Mouse (Mus musculus) right cerebral cortex, postnatal 14 days (tissue): ENCODE measurements at regions not wholly inside any gene's neighbourhood (a gene's known extent, or its start where the extent isn't known, plus 50 kb on each side); places are given as distances from the start of the nearest gene placed in this dataset.
"Not testable (repeated sequence)": the region's sequence is repeated elsewhere in the genome, so short reads cannot be mapped to it uniquely, and the experiment has no call there.

Source experiments
- DNase-seq: peaks from one replicate; pipeline ENCODE4 v3.0.0; 2022

- no peak for DNase-seq
Measured at GRCm38 (mm10) chr16:20854696-20855213, 120.4 kb upstream of the Thpo start.

GRCm38 (mm10) chr16:20838151-20838550 lies 103.8 kb upstream of the Thpo start:
- no peak for DNase-seq

GRCm38 (mm10) chr16:20836866-20837265 lies 102.6 kb upstream of the Thpo start:
- DNase-seq: no peak

- DNase-seq: not testable (repeated sequence)
Measured at GRCm38 (mm10) chr16:20833838-20834237, 99.5 kb upstream of the Thpo start.

DNA sequence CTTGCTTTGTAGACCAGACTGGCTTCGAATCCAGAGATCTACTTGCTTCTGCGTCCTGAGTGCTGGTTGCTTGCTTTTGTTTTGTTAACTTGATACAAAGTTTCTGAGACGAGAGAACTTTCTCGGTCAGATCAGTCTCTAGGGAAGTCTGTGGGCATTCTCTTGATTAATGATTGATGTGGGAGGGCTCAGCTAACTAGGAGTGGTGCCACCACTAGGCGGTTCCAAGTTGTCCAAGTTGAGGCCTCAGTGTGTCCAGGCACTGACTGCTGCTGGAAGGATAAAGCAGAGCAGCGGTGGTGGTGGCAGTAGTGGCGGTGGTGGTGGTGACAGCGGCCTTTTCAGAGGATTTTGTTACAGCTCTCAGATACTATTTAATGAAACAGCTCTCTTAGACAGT lies 99.0 kb upstream of the Thpo start:
- no peak for DNase-seq

DNA sequence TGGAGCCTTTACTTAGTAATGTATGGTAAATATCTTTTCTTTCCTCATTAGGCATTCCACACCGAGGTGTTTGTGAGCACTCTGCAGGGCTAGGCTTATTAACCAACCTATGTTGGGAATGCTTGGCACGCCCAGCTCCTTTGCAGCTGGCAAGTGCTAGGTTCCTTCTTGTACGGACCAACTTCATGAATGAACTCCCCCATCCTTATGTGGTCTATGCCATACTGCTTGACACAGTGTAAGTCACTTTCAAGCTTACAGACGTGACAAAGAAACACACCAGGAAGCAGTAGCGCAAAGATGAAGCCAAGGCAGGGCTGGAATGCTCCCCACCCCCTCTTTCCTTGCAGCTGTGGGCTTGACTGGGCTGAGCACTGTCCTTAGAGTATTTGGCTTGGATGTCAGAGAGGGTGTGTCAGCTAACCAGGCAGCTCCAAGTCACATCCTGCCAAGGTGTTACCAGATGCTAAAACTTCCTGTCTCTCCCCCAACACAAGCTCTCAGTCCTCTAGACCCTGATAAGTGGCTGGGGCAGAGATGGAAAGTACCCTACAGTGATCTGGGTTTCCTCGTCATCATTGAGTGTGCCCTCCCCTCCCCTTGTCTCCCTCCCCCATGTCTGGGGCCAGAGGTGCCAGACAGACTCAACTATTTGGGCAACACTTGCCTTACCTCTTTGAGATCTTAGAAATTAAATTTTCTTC lies 95.6 kb upstream of the Thpo start:
- no peak for DNase-seq

- DNase-seq: no peak
Measured at GRCm38 (mm10) chr16:20828996-20829731, 94.9 kb upstream of the Thpo start.

DNA sequence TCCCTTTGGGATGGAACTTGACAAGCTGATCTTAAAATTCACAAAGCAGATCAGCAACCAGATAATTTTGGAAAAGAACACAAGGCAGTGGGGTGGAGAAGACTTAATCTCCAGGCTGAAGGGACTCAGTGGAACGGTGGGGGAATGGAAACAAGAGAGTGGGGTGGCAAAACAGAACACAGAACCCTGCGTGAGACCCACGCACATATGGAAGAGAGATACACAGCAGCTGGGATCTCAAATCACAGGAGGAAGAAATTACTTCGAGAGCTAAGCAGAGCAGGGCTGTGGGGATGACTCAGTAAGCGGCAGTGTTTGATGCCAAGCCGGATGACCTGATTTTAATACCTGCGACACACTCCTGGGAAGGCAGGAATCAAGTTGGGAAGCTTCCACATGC lies 89.9 kb upstream of the Thpo start:
- no peak for DNase-seq

DNA sequence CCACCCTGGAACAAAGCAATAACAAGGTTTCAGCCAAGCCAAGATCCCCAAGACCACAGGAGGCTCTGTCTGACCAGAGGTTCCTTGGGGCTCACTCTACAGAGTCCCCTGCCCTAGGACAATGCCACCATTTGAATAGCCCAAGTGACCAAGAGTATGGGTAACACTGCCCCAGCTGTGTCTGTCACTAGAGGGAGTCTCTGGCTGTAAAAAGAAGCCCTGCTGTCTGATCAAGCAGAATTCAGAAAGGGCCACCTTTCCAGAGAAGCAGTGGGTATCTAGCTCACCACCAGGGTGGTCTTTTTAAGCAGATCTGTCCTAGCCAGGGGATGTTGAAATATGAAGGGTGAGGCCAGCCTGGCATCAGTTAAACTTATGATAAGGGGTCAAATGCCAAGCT lies 86.6 kb upstream of the Thpo start:
- DNase-seq: no peak

GRCm38 (mm10) chr16:20819568-20819967 lies 85.3 kb upstream of the Thpo start:
- DNase-seq: no peak

DNA sequence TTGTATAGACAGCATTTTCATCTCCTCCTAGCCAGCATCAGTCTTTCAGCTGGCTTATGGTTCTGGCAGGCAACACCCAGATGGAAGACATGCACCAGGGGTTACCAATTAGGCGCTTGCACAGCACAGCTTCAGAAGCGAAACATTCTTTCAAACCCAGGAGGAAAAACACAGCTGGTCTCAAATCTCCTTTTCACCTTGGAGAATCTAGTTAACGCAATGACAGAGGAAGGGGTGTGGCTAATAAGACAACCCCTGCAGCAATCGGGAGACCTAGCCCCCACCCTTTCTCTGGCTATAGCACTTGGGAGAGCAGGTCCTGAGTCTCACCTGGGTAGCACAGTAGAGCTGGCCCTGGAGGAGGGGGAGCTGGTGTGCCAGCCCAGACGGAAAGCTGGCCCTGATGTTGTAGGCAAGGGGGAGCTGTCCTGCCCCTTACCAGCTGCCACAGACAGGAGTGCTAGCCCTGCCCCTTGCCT lies 84.4 kb upstream of the Thpo start:
- DNase-seq: no peak

DNA sequence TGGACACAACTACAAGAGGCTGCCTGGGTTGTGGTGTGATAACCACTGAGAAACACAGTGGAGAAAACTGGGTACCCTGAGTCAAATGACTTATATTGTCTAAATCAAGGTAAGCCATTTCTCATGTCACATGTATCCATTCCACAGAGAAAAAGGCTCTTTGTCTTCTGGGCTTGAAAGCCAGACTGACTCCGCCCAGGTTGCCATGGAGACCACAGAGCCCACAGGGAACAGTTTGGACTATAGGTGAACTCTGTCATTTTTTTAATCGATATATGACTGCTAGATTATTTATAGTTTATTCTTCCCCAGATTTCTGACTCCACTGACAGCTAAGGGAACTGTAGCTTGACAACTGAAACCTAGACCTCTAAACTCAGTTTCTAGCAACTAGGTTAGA lies 80.7 kb upstream of the Thpo start:
- DNase-seq: no peak

DNA sequence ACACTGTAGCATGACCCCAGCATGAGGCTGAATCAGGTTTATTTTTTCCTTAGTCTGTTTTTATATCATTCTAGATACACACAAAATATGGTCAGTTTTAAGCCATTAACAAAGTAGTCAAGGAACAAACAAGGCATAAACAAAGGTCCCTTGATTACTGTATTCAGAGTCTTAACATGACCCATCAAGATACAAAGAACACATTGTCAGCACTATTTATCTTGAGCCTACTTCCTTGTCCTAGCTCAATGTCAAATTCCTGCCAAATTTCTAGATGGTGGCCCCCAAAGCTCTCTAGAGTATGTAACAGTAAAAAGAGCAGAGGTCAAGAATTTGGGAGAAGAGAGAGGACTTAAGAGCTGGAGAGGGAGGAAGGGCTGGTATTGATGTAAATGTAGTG lies 79.9 kb upstream of the Thpo start:
- DNase-seq: no peak

DNA sequence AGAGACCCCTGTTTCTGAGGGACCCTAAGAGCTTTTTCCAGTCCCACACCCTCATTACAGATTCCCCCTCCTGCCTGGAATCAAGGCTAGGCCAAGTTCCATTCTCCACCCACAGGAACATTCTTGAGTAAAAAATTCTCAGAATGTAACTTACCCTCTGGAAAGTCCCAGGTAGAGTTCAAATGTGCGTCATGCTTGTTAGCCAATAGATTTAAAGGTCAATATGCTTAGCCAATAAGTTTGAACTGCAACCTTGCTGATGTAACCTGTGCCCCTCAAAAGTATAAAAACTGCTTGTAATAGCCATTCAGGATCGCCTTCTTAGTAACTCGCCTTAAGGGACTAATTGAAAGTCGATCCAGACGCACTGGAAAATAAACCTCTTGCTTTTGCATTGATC lies 77.7 kb upstream of the Thpo start:
- DNase-seq: not testable (repeated sequence)

GRCm38 (mm10) chr16:20810322-20810721 lies 76.0 kb upstream of the Thpo start:
- DNase-seq: no peak

DNA sequence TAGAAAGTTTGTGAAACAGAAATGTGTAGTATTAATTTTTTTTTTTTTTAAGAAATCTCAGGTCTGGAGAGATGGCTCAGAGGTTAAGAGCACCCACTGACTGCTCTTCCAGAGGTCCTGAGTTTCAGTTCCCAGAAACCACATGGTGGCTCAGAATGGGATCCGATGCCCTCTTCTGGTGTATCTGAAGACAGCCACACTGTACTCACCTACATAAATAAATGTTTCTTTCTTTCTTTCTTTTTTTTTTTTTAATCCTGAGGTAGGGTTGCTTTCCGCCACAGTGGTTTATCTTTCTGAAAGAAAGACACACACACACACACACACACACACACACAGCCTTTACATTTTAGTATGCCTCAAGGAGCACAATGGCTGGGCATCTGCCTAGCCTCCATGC lies 74.0 kb upstream of the Thpo start:
- DNase-seq: no peak

- no peak for DNase-seq
Measured at GRCm38 (mm10) chr16:20806739-20807138, 72.4 kb upstream of the Thpo start.

DNA sequence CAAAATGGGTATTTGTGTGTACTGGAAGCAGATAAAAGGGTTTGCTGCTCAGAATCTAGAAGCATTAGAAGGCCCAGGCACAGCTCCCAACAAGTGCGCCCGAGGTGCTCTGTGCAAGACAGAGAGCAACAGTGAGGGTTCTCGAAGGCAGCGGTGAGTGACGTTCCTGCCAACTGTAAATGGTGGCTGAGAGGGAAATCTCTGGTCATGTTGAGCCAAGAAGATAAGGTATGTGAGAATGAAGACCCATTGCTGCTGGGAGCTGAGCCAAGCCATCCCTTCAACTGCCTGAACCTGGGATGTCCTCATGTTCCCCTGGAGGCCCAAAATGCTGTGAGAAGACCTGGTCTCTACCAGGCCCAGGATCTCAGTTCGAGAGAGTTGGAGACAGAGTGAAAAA lies 71.5 kb upstream of the Thpo start:
- no peak for DNase-seq

DNA sequence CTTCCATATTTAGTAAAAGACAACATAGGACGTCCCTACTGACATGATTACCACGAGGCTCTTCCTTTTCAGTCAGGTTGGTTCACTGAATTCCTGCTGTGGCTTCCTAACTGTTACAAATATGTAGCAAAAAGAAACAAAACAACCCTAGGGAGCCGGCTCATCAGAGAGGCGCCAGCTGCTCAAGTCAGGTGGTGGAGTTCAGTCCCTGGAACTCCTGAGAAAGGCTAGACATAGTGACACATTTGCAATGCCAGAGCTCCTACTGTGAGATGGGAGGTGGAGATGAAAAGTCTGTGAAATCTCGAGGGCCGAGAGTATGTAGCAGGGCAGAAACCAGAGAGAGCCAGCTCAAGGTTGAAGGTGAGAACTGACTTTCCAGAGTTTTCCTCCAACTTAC lies 70.8 kb upstream of the Thpo start:
- no peak for DNase-seq

- DNase-seq: peak; percentile 61
Measured at GRCm38 (mm10) chr16:20804601-20805017, 70.3 kb upstream of the Thpo start.

GRCm38 (mm10) chr16:20803278-20803930 lies 69.1 kb upstream of the Thpo start:
- DNase-seq: no peak

DNA sequence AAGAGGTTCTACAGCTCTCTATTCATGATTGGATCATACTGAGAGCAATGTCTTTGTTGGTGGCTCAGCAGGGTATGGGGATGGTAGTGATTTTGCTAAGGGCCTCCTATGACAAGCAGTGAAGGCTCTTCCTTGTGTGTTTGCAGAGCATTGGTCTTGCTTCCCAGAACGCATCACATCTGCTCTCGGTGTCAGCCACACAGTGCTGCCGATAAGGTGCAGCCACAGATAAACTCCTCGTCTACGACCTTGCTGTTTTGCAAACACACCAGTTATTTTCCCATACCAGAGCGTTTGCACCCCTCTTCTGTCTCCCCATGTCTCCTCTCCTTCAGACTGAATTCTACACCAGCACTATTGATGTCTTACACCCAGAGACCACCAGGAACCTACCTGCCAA lies 68.4 kb upstream of the Thpo start:
- no peak for DNase-seq

DNA sequence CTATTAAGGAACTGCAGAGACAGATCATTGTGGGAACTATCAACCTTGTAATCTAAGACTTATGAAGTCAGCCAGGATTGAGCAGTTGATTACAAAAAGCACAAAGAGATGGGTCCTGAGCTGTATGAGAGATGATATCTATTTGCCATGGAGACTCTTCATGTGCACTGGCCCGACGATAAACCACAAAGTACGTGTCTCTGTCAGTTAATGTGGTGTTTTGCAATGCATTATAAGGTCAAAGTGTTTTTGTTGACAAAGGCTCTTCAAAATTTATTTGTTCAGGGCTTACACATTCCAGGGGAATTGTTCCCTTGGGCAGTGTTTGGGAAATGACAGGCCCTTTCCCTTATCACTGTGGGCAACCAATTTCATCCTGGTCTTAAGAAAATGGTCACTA lies 65.7 kb upstream of the Thpo start:
- DNase-seq: no peak

GRCm38 (mm10) chr16:20798115-20798514 lies 63.8 kb upstream of the Thpo start:
- DNase-seq: no peak
